Mouse (Mus musculus) embryonic facial prominence, embryonic 15.5 days (tissue): ENCODE measurements around the gene Ndnf. TPM values are rescaled to one million over a fixed set of nuclear protein-coding genes. Genes with fewer than 3 reads are reported as not detected.

ENCODE experiments used
- ATAC-seq: fragments of 200-750 bp; cut with Nextera tagmentation; 2 replicates; pipeline ENCODE4 v1.8.0; 2017; ENCODE audit warnings: low read depth, moderate TSS enrichment; ENCODE audit not compliant: insufficient number of reproducible peaks, low FRiP score, low TSS enrichment
- H3K27ac ChIP-seq: fragments of 300-500 bp; sonication (generic); replicated peaks from 2 replicates; pipeline ENCODE4 v1.5.1; 2015; ENCODE audit warnings: mild to moderate bottlenecking, inconsistent platforms
- H3K27me3 ChIP-seq: fragments of 300-500 bp; sonication (generic); 2 replicates; pipeline ENCODE4 v1.6.1; 2015; ENCODE audit warnings: inconsistent platforms
- H3K36me3 ChIP-seq: fragments of 300-500 bp; sonication (generic); 2 replicates; pipeline ENCODE4 v1.6.1; 2015; ENCODE audit warnings: mild to moderate bottlenecking, inconsistent platforms
- H3K4me1 ChIP-seq: fragments of 300-500 bp; sonication (generic); 2 replicates; pipeline ENCODE4 v1.6.1; 2015; ENCODE audit warnings: inconsistent platforms
- H3K4me2 ChIP-seq: fragments of 300-500 bp; sonication (generic); replicated peaks from 2 replicates; pipeline ENCODE4 v1.6.1; 2015; ENCODE audit warnings: mild to moderate bottlenecking, inconsistent platforms
- H3K4me3 ChIP-seq: fragments of 300-500 bp; sonication (generic); replicated peaks from 2 replicates; pipeline ENCODE4 v1.5.1; 2015; ENCODE audit warnings: mild to moderate bottlenecking, inconsistent platforms
- H3K9ac ChIP-seq: fragments of 300-500 bp; sonication (generic); 2 replicates; pipeline ENCODE4 v1.6.1; 2015; ENCODE audit warnings: inconsistent platforms
- H3K9me3 ChIP-seq: fragments of 300-500 bp; sonication (generic); replicated peaks from 2 replicates; pipeline ENCODE4 v1.6.1; 2016; ENCODE audit warnings: inconsistent platforms
- WGBS: fragments of 180-500 bp; shearing (Covaris S2); methylation state at CpG from one replicate; pipeline ENCODE4 v1.1.7; 2015; 5-methylcytosine and 5-hydroxymethylcytosine counted together
- polyA plus RNA-seq: library from polyadenylated mRNA; unstranded; fragments of >200 nt; fragmentation: Nextera tagmentation; extraction: Ambion mirVana; gene quantifications from 2 replicates; pipeline ENCODE4 v1.2.1, GENCODE M21; 2015

Gene Ndnf
- polyA plus RNA-seq, 1 experiment from 2014 or later = 13.6 TPM

GRCm38 (mm10) chr6:65666295-65666694 lies 5.1 kb upstream of the Ndnf start:
- no peaks in the 10 kb centered on the region for H3K9me3 ChIP-seq
- no peak overlapping the region for H3K4me2 ChIP-seq
- H3K9ac ChIP-seq = no peak overlapping the region
- no peak for ATAC-seq
- H3K4me1 ChIP-seq = no peaks in the 10 kb centered on the region
- H3K4me3 ChIP-seq = no peak overlapping the region
- no peaks in the 10 kb centered on the region for H3K36me3 ChIP-seq
- no peaks in the 10 kb centered on the region for H3K27me3 ChIP-seq
- 68% methylated on average over 3 of the region's 3 CpGs for WGBS
- H3K27ac ChIP-seq = no peak overlapping the region

GRCm38 (mm10) chr6:65669971-65670370 lies 1.4 kb upstream of the Ndnf start:
- Histone ChIP-seq H3K9me3 (no peaks in the 10 kb centered on the region), H3K4me1 (peaks cover 7% of the 10 kb centered on the region; the same call in 1 of the 2 replicates), H3K4me2 (no peak overlapping the region), H3K4me3 (no peak overlapping the region), H3K9ac (no peak overlapping the region), H3K36me3 (no peaks in the 10 kb centered on the region), H3K27me3 (0 out of 2 replicates have a peak, but pooled peaks cover 3% of the 10 kb centered on the region), H3K27ac (no peak overlapping the region)
- 57% methylated on average over 2 of the region's 2 CpGs for WGBS
- ATAC-seq = no peak

GRCm38 (mm10) chr6:65670981-65671411 lies 394 bp upstream of the Ndnf start:
- Histone ChIP-seq H3K9me3 (no peaks in the 10 kb centered on the region), H3K4me3 (peak overlapping the region; percentile 65), H3K9ac (no peak overlapping the region), H3K4me1 (peaks cover 7% of the 10 kb centered on the region; the same call in 1 of the 2 replicates), H3K4me2 (peak overlapping the region; percentile 96), H3K27ac (no peak overlapping the region; the same call in 1 of the 2 replicates), H3K36me3 (no peaks in the 10 kb centered on the region), H3K27me3 (0 out of 2 replicates have a peak, but pooled peaks cover 3% of the 10 kb centered on the region)
- ATAC-seq = peak; percentile 20; the same call in 1 of the 2 replicates
- 2% methylated on average over 21 of the region's 21 CpGs for WGBS

GRCm38 (mm10) chr6:65672131-65673031 lies 991 bp downstream of the Ndnf start:
- H3K4me1 ChIP-seq = peaks cover 7% of the 10 kb centered on the region; the same call in 1 of the 2 replicates
- 0 out of 2 replicates have a peak, but pooled peaks cover 3% of the 10 kb centered on the region for H3K27me3 ChIP-seq
- H3K4me3 ChIP-seq = peak overlapping the region; percentile 65
- no peaks in the 10 kb centered on the region for H3K36me3 ChIP-seq
- H3K9ac ChIP-seq = peak overlapping the region; percentile 63
- no peak for ATAC-seq
- peak overlapping the region; percentile 96 for H3K4me2 ChIP-seq
- H3K9me3 ChIP-seq = no peaks in the 10 kb centered on the region
- H3K27ac ChIP-seq = peak overlapping the region; percentile 77
- 1% methylated on average over 57 of the region's 57 CpGs for WGBS

GRCm38 (mm10) chr6:65693938-65694337 lies 22.5 kb downstream of the Ndnf start:
- H3K4me2 ChIP-seq = no peak overlapping the region
- no peaks in the 10 kb centered on the region for H3K27me3 ChIP-seq
- no peaks in the 10 kb centered on the region for H3K9me3 ChIP-seq
- H3K36me3 ChIP-seq = no peaks in the 10 kb centered on the region
- no peak overlapping the region for H3K4me3 ChIP-seq
- no peaks in the 10 kb centered on the region for H3K4me1 ChIP-seq
- no peak for ATAC-seq
- H3K9ac ChIP-seq = no peak overlapping the region
- no peak overlapping the region for H3K27ac ChIP-seq

GRCm38 (mm10) chr6:65720676-65721075 lies 49.3 kb downstream of the Ndnf start:
- Histone ChIP-seq H3K4me1 (no peaks in the 10 kb centered on the region), H3K27ac (no peak overlapping the region), H3K27me3 (no peaks in the 10 kb centered on the region), H3K4me3 (no peak overlapping the region), H3K9me3 (no peaks in the 10 kb centered on the region), H3K36me3 (no peaks in the 10 kb centered on the region), H3K9ac (no peak overlapping the region), H3K4me2 (no peak overlapping the region)
- ATAC-seq = no peak
- WGBS = 48% methylated on average over 1 of the region's 1 CpGs

- Histone ChIP-seq H3K36me3 (no peaks in the 10 kb centered on the region), H3K27ac (no peak overlapping the region), H3K4me1 (no peaks in the 10 kb centered on the region), H3K4me2 (no peak overlapping the region), H3K4me3 (no peak overlapping the region), H3K27me3 (no peaks in the 10 kb centered on the region), H3K9ac (no peak overlapping the region), H3K9me3 (no peaks in the 10 kb centered on the region)
- no peak for ATAC-seq
- WGBS = 39% methylated on average over 2 of the region's 2 CpGs
Measured at GRCm38 (mm10) chr6:65725677-65726076, 54.3 kb downstream of the Ndnf start.

GRCm38 (mm10) chr6:65728261-65728660 lies 56.9 kb downstream of the Ndnf start:
- no peak overlapping the region for H3K27ac ChIP-seq
- H3K36me3 ChIP-seq = no peaks in the 10 kb centered on the region
- no peaks in the 10 kb centered on the region for H3K4me1 ChIP-seq
- no peaks in the 10 kb centered on the region for H3K9me3 ChIP-seq
- no peaks in the 10 kb centered on the region for H3K27me3 ChIP-seq
- no peak overlapping the region for H3K4me2 ChIP-seq
- WGBS = 65% methylated on average over 3 of the region's 3 CpGs
- no peak overlapping the region for H3K4me3 ChIP-seq
- ATAC-seq = no peak
- no peak overlapping the region for H3K9ac ChIP-seq

- Histone ChIP-seq H3K9me3 (no peaks in the 10 kb centered on the region), H3K27ac (no peak overlapping the region), H3K36me3 (no peaks in the 10 kb centered on the region), H3K4me3 (no peak overlapping the region), H3K4me2 (no peak overlapping the region), H3K9ac (no peak overlapping the region), H3K27me3 (no peaks in the 10 kb centered on the region), H3K4me1 (no peaks in the 10 kb centered on the region)
- 64% methylated on average over 7 of the region's 8 CpGs for WGBS
- ATAC-seq = no peak
Measured at GRCm38 (mm10) chr6:65739442-65739841, 68.1 kb downstream of the Ndnf start.

GRCm38 (mm10) chr6:65743144-65743870 lies 71.9 kb downstream of the Ndnf start:
- Histone ChIP-seq H3K27ac (no peak overlapping the region), H3K27me3 (no peaks in the 10 kb centered on the region), H3K4me3 (no peak overlapping the region), H3K36me3 (no peaks in the 10 kb centered on the region), H3K9ac (no peak overlapping the region), H3K4me1 (no peaks in the 10 kb centered on the region), H3K4me2 (no peak overlapping the region), H3K9me3 (no peaks in the 10 kb centered on the region)
- 69% methylated on average over 1 of the region's 1 CpGs for WGBS
- no peak for ATAC-seq

- H3K4me2 ChIP-seq = no peak overlapping the region
- no peak overlapping the region for H3K27ac ChIP-seq
- no peak overlapping the region for H3K9ac ChIP-seq
- no peaks in the 10 kb centered on the region for H3K4me1 ChIP-seq
- ATAC-seq = no peak
- no peaks in the 10 kb centered on the region for H3K27me3 ChIP-seq
- H3K4me3 ChIP-seq = no peak overlapping the region
- H3K9me3 ChIP-seq = no peaks in the 10 kb centered on the region
- H3K36me3 ChIP-seq = no peaks in the 10 kb centered on the region
Measured at GRCm38 (mm10) chr6:65743871-65744202, 72.4 kb downstream of the Ndnf start.
